Mouse (Mus musculus) liver, embryonic 15.5 days (tissue): ENCODE measurements at regions not wholly inside any gene's neighbourhood (a gene's known extent, or its start where the extent isn't known, plus 50 kb on each side); places are given as distances from the start of the nearest gene placed in this dataset.
"Not testable (repeated sequence)": the region's sequence is repeated elsewhere in the genome, so short reads cannot be mapped to it uniquely, and the experiment has no call there.

Experiments
- ATAC-seq: fragments of 200-750 bp; cut with Nextera tagmentation; 2 replicates; pipeline ENCODE4 v1.8.0; 2017; ENCODE audit warnings: moderate number of reproducible peaks, mild to moderate bottlenecking, moderate library complexity; ENCODE audit not compliant: insufficient read depth
- H3K27ac ChIP-seq: fragments of 300-500 bp; sonication (generic); replicated peaks from 2 replicates; pipeline ENCODE4 v1.5.1; 2015; ENCODE audit warnings: mild to moderate bottlenecking, inconsistent platforms
- H3K27me3 ChIP-seq: fragments of 300-500 bp; sonication (generic); 2 replicates; pipeline ENCODE4 v1.6.1; 2015; ENCODE audit warnings: mild to moderate bottlenecking, inconsistent platforms
- H3K36me3 ChIP-seq: fragments of 300-500 bp; sonication (generic); replicated peaks from 2 replicates; pipeline ENCODE4 v1.6.1; 2015; ENCODE audit warnings: moderate library complexity, mild to moderate bottlenecking, inconsistent platforms
- H3K4me1 ChIP-seq: fragments of 300-500 bp; sonication (generic); replicated peaks from 2 replicates; pipeline ENCODE4 v1.6.1; 2015; ENCODE audit warnings: inconsistent platforms
- H3K4me2 ChIP-seq: fragments of 300-500 bp; sonication (generic); 2 replicates; pipeline ENCODE4 v1.6.1; 2015; ENCODE audit warnings: moderate library complexity, mild to moderate bottlenecking, inconsistent platforms
- H3K4me3 ChIP-seq: fragments of 300-500 bp; sonication (generic); replicated peaks from 2 replicates; pipeline ENCODE4 v1.5.1; 2015; ENCODE audit warnings: mild to moderate bottlenecking, inconsistent platforms
- H3K9ac ChIP-seq: fragments of 300-500 bp; sonication (generic); 2 replicates; pipeline ENCODE4 v1.6.1; 2015; ENCODE audit warnings: moderate library complexity, mild to moderate bottlenecking, inconsistent platforms
- H3K9me3 ChIP-seq: fragments of 300-500 bp; sonication (generic); replicated peaks from 2 replicates; pipeline ENCODE4 v1.6.1; 2016; ENCODE audit warnings: inconsistent platforms
- WGBS: fragments of 180-500 bp; shearing (Covaris S2); methylation state at CpG from one replicate; pipeline ENCODE4 v1.1.7; 2015; ENCODE audit warnings: mixed read lengths; ENCODE audit not compliant: insufficient replicate concordance; 5-methylcytosine and 5-hydroxymethylcytosine counted together

- no peaks in the 10 kb centered on the region for H3K36me3 ChIP-seq
- H3K27me3 ChIP-seq, result no peaks in the 10 kb centered on the region
- no peak overlapping the region for H3K4me2 ChIP-seq
- no peak for ATAC-seq
- no peak overlapping the region for H3K27ac ChIP-seq
- H3K4me3 ChIP-seq, result no peak overlapping the region
- H3K9me3 ChIP-seq, result no peaks in the 10 kb centered on the region
- no peak overlapping the region for H3K9ac ChIP-seq
- WGBS, result 59% methylated on average over 12 of the region's 12 CpGs
- no peaks in the 10 kb centered on the region for H3K4me1 ChIP-seq
These were observed 125.7 kb downstream of the Tas2r134 start for GRCm38 (mm10) chr2:51752941-51753564.

GRCm38 (mm10) chr2:51753565-51754031 lies 126.3 kb downstream of the Tas2r134 start:
- Histone ChIP-seq H3K9me3 (no peaks in the 10 kb centered on the region), H3K27me3 (no peaks in the 10 kb centered on the region), H3K4me3 (no peak overlapping the region), H3K4me1 (no peaks in the 10 kb centered on the region), H3K9ac (no peak overlapping the region), H3K27ac (no peak overlapping the region), H3K36me3 (no peaks in the 10 kb centered on the region), H3K4me2 (no peak overlapping the region)
- ATAC-seq, result no peak
- 37% methylated on average over 7 of the region's 7 CpGs for WGBS

- H3K4me1 ChIP-seq, result no peaks in the 10 kb centered on the region
- ATAC-seq, result no peak
- no peak overlapping the region for H3K27ac ChIP-seq
- no peaks in the 10 kb centered on the region for H3K36me3 ChIP-seq
- 72% methylated on average over 1 of the region's 1 CpGs for WGBS
- no peaks in the 10 kb centered on the region for H3K27me3 ChIP-seq
- no peaks in the 10 kb centered on the region for H3K9me3 ChIP-seq
- H3K4me3 ChIP-seq, result no peak overlapping the region
- H3K9ac ChIP-seq, result no peak overlapping the region
- H3K4me2 ChIP-seq, result no peak overlapping the region
These were observed 130.1 kb downstream of the Tas2r134 start for GRCm38 (mm10) chr2:51757361-51757760.

GRCm38 (mm10) chr2:51758093-51758492 lies 130.8 kb downstream of the Tas2r134 start:
- 76% methylated on average over 8 of the region's 8 CpGs for WGBS
- Histone ChIP-seq H3K27me3 (no peaks in the 10 kb centered on the region), H3K9me3 (no peaks in the 10 kb centered on the region), H3K9ac (no peak overlapping the region), H3K27ac (no peak overlapping the region), H3K4me1 (no peaks in the 10 kb centered on the region), H3K36me3 (no peaks in the 10 kb centered on the region), H3K4me3 (no peak overlapping the region), H3K4me2 (no peak overlapping the region)
- ATAC-seq, result no peak

GRCm38 (mm10) chr2:51762866-51763265 lies 135.6 kb downstream of the Tas2r134 start:
- Histone ChIP-seq H3K4me3 (no peak overlapping the region), H3K4me2 (no peak overlapping the region), H3K27ac (no peak overlapping the region), H3K27me3 (no peaks in the 10 kb centered on the region), H3K36me3 (no peaks in the 10 kb centered on the region), H3K9ac (no peak overlapping the region), H3K4me1 (no peaks in the 10 kb centered on the region), H3K9me3 (no peaks in the 10 kb centered on the region)
- ATAC-seq, result no peak
- WGBS, result 59% methylated on average over 4 of the region's 4 CpGs

- no peaks in the 10 kb centered on the region for H3K36me3 ChIP-seq
- no peaks in the 10 kb centered on the region for H3K27me3 ChIP-seq
- no peak overlapping the region for H3K4me3 ChIP-seq
- no peaks in the 10 kb centered on the region for H3K4me1 ChIP-seq
- no peak overlapping the region for H3K27ac ChIP-seq
- no peak overlapping the region for H3K9ac ChIP-seq
- ATAC-seq, result no peak
- 55% methylated on average over 4 of the region's 4 CpGs for WGBS
- H3K4me2 ChIP-seq, result no peak overlapping the region
- H3K9me3 ChIP-seq, result no peaks in the 10 kb centered on the region
These were observed 140.3 kb downstream of the Tas2r134 start for GRCm38 (mm10) chr2:51767507-51768135.

GRCm38 (mm10) chr2:51768298-51769271 lies 141.3 kb downstream of the Tas2r134 start:
- H3K4me1 ChIP-seq, result no peaks in the 10 kb centered on the region
- H3K27me3 ChIP-seq, result no peaks in the 10 kb centered on the region
- no peak overlapping the region for H3K9ac ChIP-seq
- no peak for ATAC-seq
- H3K4me2 ChIP-seq, result no peak overlapping the region
- no peaks in the 10 kb centered on the region for H3K36me3 ChIP-seq
- H3K27ac ChIP-seq, result no peak overlapping the region
- H3K9me3 ChIP-seq, result no peaks in the 10 kb centered on the region
- WGBS, result 66% methylated on average over 12 of the region's 12 CpGs
- H3K4me3 ChIP-seq, result no peak overlapping the region

GRCm38 (mm10) chr2:51785169-51785568 lies 149.8 kb downstream of the Rbm43 start:
- Histone ChIP-seq H3K36me3 (no peaks in the 10 kb centered on the region), H3K4me2 (no peak overlapping the region), H3K9me3 (no peaks in the 10 kb centered on the region), H3K4me1 (no peaks in the 10 kb centered on the region), H3K4me3 (no peak overlapping the region), H3K9ac (no peak overlapping the region), H3K27ac (no peak overlapping the region), H3K27me3 (no peaks in the 10 kb centered on the region)
- ATAC-seq, result no peak
- 76% methylated on average over 1 of the region's 1 CpGs for WGBS

GRCm38 (mm10) chr2:51788896-51789295 lies 146.1 kb downstream of the Rbm43 start:
- H3K27ac ChIP-seq, result no peak overlapping the region
- no peak for ATAC-seq
- no peak overlapping the region for H3K4me3 ChIP-seq
- no peak overlapping the region for H3K4me2 ChIP-seq
- H3K36me3 ChIP-seq, result no peaks in the 10 kb centered on the region
- H3K9ac ChIP-seq, result no peak overlapping the region
- H3K4me1 ChIP-seq, result no peaks in the 10 kb centered on the region
- 61% methylated on average over 3 of the region's 3 CpGs for WGBS
- no peaks in the 10 kb centered on the region for H3K9me3 ChIP-seq
- no peaks in the 10 kb centered on the region for H3K27me3 ChIP-seq

- H3K27ac ChIP-seq, H3K36me3 ChIP-seq, H3K4me3 ChIP-seq, H3K9me3 ChIP-seq, H3K9ac ChIP-seq, ATAC-seq, H3K4me1 ChIP-seq, H3K4me2 ChIP-seq, H3K27me3 ChIP-seq: not testable (repeated sequence)
- 58% methylated on average over 2 of the region's 2 CpGs for WGBS
These were observed 141.7 kb downstream of the Rbm43 start for GRCm38 (mm10) chr2:51793291-51793690.

- Histone ChIP-seq H3K4me1 (no peaks in the 10 kb centered on the region), H3K9ac (no peak overlapping the region), H3K27me3 (no peaks in the 10 kb centered on the region), H3K27ac (no peak overlapping the region), H3K4me3 (no peak overlapping the region), H3K36me3 (no peaks in the 10 kb centered on the region), H3K9me3 (no peaks in the 10 kb centered on the region), H3K4me2 (no peak overlapping the region)
- WGBS, result 57% methylated on average over 1 of the region's 1 CpGs
- no peak for ATAC-seq
These were observed 135.1 kb downstream of the Rbm43 start for GRCm38 (mm10) chr2:51799856-51800255.
